Mouse (Mus musculus) brain, embryonic 14.5 days (tissue): ENCODE data around the gene Itih4. TPM values are rescaled to one million over a fixed set of nuclear protein-coding genes. Genes with fewer than 3 reads are reported as not detected.

ENCODE experiments used
- DNase-seq: peaks from one replicate; pipeline ENCODE4 v3.0.0-alpha.2; 2011; ENCODE audit warnings: low read depth
- CTCF ChIP-seq: fragments of 200-500 bp; IDR thresholded peaks from 2 replicates; pipeline ENCODE4 v1.5.1; 2012; ENCODE audit warnings: inconsistent platforms, mild to moderate bottlenecking, moderate library complexity, borderline replicate concordance; ENCODE audit not compliant: insufficient read depth, insufficient read length; ENCODE audit errors: extremely low read depth
- POLR2A ChIP-seq: fragments of 200-500 bp; IDR thresholded peaks from 2 replicates; pipeline ENCODE4 v1.6.1; 2012; ENCODE audit warnings: mild to moderate bottlenecking, inconsistent platforms, borderline replicate concordance; ENCODE audit not compliant: poor library complexity, insufficient read depth, insufficient read length, severe bottlenecking; ENCODE audit errors: extremely low read depth
- polyA plus RNA-seq: library from polyadenylated mRNA; depleted of rRNA; stranded (reverse); fragments of >200 nt; gene quantifications from 2 replicates; pipeline ENCODE4 v1.2.3, GENCODE M21; 2012; rRNA removed

Itih4 gene
- polyA plus RNA-seq, result 0.04 and 0.10 TPM in 2 replicates

- no peak for DNase-seq
- TF ChIP-seq CTCF (no peak), POLR2A (no peak)
Measured at GRCm38 (mm10) chr14:30886204-30886603, at the start of gene Itih4. Itih4 (plus strand) TSS chr14:30886476.

DNA sequence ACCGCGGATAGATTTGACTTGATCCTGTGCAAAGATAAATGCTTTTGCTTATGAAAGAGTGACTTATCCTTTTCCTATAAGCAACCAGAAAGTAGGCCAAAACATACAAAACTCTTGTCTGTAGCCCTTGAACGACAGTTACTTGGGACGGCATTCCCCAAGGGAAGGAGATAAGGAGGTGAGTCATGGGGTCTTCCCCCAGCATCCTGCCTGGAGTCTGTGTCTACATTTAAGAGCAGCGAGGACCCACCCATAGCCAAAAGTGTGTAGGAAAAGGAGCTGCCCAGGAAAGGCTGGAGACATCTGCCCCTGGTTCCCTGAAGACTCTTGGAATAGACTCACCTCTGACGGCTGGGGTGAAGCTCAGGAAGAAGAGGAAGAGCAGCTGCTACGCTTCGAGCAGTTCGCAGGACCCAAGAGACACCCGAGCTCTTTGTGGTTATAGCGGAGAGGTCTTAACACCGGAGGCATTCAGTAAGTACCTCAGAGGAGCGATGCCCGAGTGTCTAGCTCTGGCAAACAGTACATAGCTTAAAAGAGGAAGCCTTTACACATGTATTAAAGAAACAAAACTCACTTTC lies 48.8 kb upstream of the Itih4 start:
- TF ChIP-seq POLR2A (no peak), CTCF (no peak)
- no peak for DNase-seq

DNA sequence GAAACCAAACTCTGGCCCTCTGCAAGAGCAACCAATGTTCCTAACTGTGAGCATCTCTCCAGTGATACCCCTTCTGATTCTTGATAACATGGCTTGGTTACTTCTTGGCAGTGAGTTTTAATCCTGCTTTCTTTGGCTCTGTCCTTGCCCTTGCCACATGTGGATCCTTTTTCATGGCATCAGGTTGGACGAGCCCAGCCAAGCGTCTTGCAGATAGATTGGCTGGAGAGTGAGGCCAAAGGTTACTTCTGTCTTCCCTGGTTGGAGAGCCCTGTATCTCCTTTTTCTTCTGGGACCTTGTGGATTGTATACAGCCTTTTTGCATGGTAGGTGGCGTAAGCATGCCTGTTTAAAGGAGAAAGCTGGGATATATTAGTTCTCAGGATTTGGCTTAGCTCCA lies 42.6 kb upstream of the Itih4 start:
- no peak for DNase-seq
- TF ChIP-seq POLR2A (no peak), CTCF (no peak)

DNA sequence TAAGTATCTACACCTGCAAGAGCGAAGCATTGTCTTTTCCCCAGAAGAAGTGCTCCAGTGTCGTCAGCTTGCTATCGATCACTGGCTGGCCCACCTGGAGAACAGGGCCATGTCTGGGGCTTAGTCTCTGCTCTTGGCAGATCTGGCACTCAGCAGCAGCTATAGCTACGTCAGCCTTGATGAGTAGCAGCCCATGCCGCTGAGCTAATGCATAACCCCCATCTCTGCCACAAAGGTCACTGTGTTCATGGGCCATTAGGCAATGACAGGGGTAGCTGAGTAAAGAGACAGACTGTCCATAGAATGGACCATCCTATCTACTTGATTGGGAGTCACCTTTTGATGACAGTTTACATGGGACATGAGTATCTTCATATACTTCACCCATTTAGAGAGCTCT lies 35.8 kb upstream of the Itih4 start:
- TF ChIP-seq POLR2A (no peak), CTCF (no peak)
- DNase-seq, result no peak

DNA sequence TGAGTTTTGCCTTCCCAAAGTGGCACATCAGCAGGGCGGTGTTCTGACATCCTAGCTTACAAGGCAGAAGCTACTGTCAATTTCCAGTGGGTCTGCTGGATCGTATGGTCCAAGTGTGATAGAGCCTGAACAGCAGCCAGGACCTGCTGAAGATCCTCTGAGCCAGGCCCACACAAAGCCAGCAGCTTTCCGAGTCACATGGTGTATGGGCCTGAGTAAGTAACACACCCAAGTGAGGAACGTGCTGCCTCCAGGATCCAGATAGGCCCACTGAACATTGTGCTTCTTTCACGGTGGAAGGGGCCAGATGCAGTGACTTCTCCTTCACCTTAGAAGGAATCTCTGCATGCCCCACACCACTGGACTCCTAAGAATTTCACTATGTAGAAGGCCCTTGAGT lies 34.0 kb upstream of the Itih4 start:
- TF ChIP-seq CTCF (no peak), POLR2A (no peak)
- DNase-seq, result no peak

GRCm38 (mm10) chr14:30855316-30855715 lies 31.0 kb upstream of the Itih4 start:
- DNase-seq, result no peak
- TF ChIP-seq POLR2A (no peak), CTCF (no peak)

- TF ChIP-seq CTCF, result no peak
- no peak for TF ChIP-seq POLR2A
- DNase-seq, result no peak
Measured at GRCm38 (mm10) chr14:30856885-30857507, 29.3 kb upstream of the Itih4 start.

- TF ChIP-seq CTCF, result no peak
- TF ChIP-seq POLR2A, result no peak
- DNase-seq, result no peak
Measured at GRCm38 (mm10) chr14:30857990-30858389, 28.3 kb upstream of the Itih4 start.

DNA sequence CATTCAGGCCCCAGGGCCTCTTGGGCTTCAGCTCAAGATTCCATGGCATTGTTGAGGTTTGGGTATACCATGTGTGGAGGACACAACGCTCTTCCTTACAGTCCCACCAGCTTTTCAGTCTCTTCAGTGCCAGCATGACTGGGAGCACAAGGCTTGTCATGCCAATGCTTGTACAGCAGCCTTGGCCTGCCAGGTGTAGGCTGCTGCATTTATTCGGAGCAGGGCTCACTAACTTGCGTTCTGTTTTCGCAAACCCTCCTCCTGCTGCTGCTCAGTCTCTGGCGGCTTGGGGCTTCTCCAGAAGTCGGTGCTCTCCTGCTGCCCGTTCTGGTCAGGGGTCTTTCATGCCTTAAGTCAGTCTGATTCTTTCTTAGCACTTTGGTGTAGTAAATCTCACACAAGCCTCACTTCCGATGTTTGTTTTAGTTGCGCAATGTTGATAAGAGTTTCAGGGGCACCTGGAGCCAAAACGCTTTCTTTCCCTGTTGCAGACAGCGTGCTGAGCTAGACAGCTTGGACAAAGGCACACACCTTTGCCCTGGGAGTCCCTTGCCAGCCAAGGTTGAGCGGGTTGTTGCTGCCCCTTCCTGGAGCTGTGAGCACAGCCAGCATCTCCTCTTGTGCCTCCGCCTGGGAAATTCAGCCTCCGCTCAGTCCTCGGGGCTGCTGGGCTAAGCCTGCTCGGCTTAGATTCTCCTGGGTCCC lies 24.7 kb upstream of the Itih4 start:
- no peak for DNase-seq

GRCm38 (mm10) chr14:30862368-30862767 lies 23.9 kb upstream of the Itih4 start:
- DNase-seq, result no peak
- TF ChIP-seq CTCF, result no peak
- no peak for TF ChIP-seq POLR2A

More for the DNA sequence above, 24.7 kb upstream of the Itih4 start:
- TF ChIP-seq POLR2A (no peak), CTCF (no peak)

- peak; percentile 55; the same call in 1 of the 2 replicates for TF ChIP-seq CTCF
- TF ChIP-seq POLR2A, result no peak
- DNase-seq, result peak; percentile 32
Measured at GRCm38 (mm10) chr14:30865311-30865710, 21.0 kb upstream of the Itih4 start.
